Mouse (Mus musculus): Measurements from ENCODE around the gene Ssr2. TPM values are rescaled to one million over a fixed set of nuclear protein-coding genes. Genes with fewer than 3 reads are reported as not detected.

The Ssr2 gene
- total and polyA plus RNA-seq, 2 experiments: 90.0 to 176 TPM

DNA sequence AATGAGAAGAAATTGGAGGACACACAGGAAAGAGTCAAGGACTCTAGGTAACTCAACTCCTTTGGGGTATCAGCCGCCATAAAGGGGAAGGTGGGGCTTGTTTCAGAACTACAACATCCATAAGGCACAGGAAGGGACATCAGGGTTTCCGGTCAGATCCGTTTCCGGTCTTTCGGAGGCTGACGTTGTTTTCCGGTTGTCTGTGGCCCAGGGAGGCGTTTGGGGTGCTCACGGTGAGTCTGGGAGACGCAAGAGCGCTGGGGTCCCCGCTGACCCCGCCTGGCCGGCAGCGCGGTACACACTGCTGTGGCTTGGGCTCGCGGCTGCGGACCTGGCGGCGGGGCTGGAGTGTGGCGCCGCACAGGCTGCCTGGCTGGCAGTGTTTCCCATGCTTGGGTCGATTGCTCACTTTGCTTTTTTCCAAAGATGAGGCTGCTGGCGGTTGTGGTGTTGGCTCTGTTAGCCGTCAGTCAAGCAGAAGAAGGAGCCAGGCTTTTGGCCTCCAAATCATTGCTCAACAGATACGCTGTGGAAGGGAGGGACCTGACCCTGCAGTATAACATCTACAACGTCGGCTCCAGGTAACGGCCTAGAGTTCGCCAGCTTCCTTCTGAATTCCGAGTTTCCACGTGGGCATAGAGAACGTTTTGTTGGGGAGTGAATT lies 3.9 kb downstream of the Ssr2 start:
- Histone ChIP-seq H3K4me3 (ENCODE audit: insufficient read depth, low read depth, low read length) (peak overlapping the region; percentile 85), H3K27ac (replicated peaks; ENCODE audit: insufficient read depth, low read depth, low read length) (peak overlapping the region; percentile 84), H3K36me3 (ENCODE audit: control insufficient read depth, insufficient read depth, low read length) (peaks cover 14% of the 10 kb centered on the region; the same call in 1 of the 2 replicates), H3K9ac (ENCODE audit: low read depth, low read length) (peak overlapping the region; percentile 92), H3K79me2 (ENCODE audit: control insufficient read depth, insufficient read depth, low read length) (no peaks in the 10 kb centered on the region), H3K4me1 (ENCODE audit: control insufficient read depth, insufficient read depth, low read length) (no peaks in the 10 kb centered on the region), H3K27me3 (ENCODE audit: control insufficient read depth, insufficient read depth, low read length) (no peaks in the 10 kb centered on the region)
- WGBS: under 1% methylated on average over 34 of the region's 34 CpGs
- peak; percentile 58; the same call in 1 of the 2 replicates for TF ChIP-seq POLR2A (IDR thresholded peaks at IDR 0.05; ENCODE audit: extremely low read depth, insufficient read depth, low read length)
- TF ChIP-seq CTCF (IDR thresholded peaks at IDR 0.05; ENCODE audit: low read depth, low read length): no peak
- peak; percentile 93 for DNase-seq (ENCODE audit: extremely low read depth, low read depth, low spot score)

DNA sequence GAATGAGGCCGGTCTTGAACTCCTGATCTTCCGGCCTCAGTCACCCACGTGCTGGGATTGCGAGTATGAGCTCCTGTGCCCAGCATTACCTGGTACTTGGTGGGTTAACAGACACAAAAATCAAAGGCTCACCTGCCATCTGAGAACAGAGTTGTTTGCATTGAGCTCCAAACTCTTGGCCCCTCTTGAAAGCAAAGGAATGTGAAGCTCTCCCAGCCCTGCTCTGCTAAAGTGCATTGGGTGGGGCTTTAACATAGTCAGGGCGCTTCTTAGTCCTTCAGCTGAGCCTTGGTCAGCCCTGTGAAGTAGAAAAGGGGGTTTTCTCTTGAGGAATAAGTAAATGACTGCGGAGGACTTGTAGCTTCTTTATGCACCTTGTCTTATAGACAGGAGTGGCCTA lies 10.1 kb downstream of the Ssr2 start:
- TF ChIP-seq POLR2A (IDR thresholded peaks at IDR 0.05; ENCODE audit: extremely low read depth, insufficient read depth, low read length): no peak
- no peak for TF ChIP-seq CTCF (IDR thresholded peaks at IDR 0.05; ENCODE audit: low read depth, low read length)
- DNase-seq (ENCODE audit: extremely low read depth, low read depth, low spot score): no peak
- no peak overlapping the region for H3K4me3 ChIP-seq (ENCODE audit: insufficient read depth, low read depth, low read length)
- H3K79me2 ChIP-seq (ENCODE audit: control insufficient read depth, insufficient read depth, low read length): no peaks in the 10 kb centered on the region
- no peak overlapping the region for H3K27ac ChIP-seq (replicated peaks; ENCODE audit: insufficient read depth, low read depth, low read length)
- WGBS: 91% methylated on average over 6 of the region's 6 CpGs
- H3K36me3 ChIP-seq (ENCODE audit: control insufficient read depth, insufficient read depth, low read length): peaks cover 36% of the 10 kb centered on the region
- H3K9ac ChIP-seq (ENCODE audit: low read depth, low read length): no peak overlapping the region
- peaks cover under 1% of the 10 kb centered on the region; the same call in 1 of the 2 replicates for H3K4me1 ChIP-seq (ENCODE audit: control insufficient read depth, insufficient read depth, low read length)
- no peaks in the 10 kb centered on the region for H3K27me3 ChIP-seq (ENCODE audit: control insufficient read depth, insufficient read depth, low read length)

DNA sequence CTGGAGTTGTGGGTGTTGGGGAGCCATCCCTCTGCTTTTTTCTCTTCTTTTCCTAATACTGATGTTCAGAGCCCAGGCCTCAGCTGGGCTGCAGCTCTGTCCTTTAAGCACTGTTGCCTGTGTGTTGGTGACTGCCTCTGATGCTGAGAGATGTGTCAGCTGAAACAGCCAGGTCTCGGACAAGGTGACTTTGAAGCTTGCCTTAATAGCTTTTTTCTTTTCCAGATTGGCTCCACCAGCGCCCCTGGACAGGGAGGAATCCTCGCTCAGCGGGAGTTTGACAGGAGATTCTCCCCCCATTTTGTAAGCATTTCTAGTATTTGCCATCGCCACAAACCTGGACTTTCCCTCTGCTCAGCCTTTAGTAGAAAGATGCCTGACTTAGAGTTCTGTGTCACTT lies 11.0 kb downstream of the Ssr2 start:
- no peak for TF ChIP-seq CTCF (IDR thresholded peaks at IDR 0.05; ENCODE audit: low read depth, low read length)
- no peak for TF ChIP-seq POLR2A (IDR thresholded peaks at IDR 0.05; ENCODE audit: extremely low read depth, insufficient read depth, low read length)
- no peak for DNase-seq (ENCODE audit: extremely low read depth, low read depth, low spot score)
- H3K9ac ChIP-seq (ENCODE audit: low read depth, low read length): no peak overlapping the region
- H3K4me3 ChIP-seq (ENCODE audit: insufficient read depth, low read depth, low read length): no peak overlapping the region
- no peaks in the 10 kb centered on the region for H3K79me2 ChIP-seq (ENCODE audit: control insufficient read depth, insufficient read depth, low read length)
- no peaks in the 10 kb centered on the region for H3K27me3 ChIP-seq (ENCODE audit: control insufficient read depth, insufficient read depth, low read length)
- H3K27ac ChIP-seq (replicated peaks; ENCODE audit: insufficient read depth, low read depth, low read length): no peak overlapping the region
- 96% methylated on average over 5 of the region's 5 CpGs for WGBS
- H3K4me1 ChIP-seq (ENCODE audit: control insufficient read depth, insufficient read depth, low read length): peaks cover 5% of the 10 kb centered on the region
- peaks cover 33% of the 10 kb centered on the region for H3K36me3 ChIP-seq (ENCODE audit: control insufficient read depth, insufficient read depth, low read length)

DNA sequence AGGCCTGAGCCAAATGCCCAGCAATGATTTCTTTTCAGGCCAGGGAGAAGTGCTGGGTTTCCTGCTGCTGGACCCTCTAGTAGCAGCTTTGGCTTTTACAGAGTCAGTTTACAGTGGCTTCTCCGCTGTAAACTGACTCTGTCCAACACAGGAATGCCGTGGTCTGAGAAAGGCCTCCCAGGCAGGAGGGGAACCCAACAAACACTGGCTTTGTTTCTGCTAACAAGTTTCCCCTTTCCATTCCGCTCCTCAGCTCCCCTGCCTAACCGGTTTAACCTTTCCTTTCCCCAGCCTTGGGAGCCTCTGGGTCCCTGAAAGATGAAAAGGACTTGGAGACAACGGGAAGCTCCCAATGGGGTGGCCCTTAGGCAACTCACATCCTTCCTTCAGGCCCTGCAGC lies 14.6 kb downstream of the Ssr2 start:
- H3K9ac ChIP-seq (ENCODE audit: low read depth, low read length): no peak overlapping the region
- H3K79me2 ChIP-seq (ENCODE audit: control insufficient read depth, insufficient read depth, low read length): no peaks in the 10 kb centered on the region
- no peak for TF ChIP-seq CTCF (IDR thresholded peaks at IDR 0.05; ENCODE audit: low read depth, low read length)
- TF ChIP-seq POLR2A (IDR thresholded peaks at IDR 0.05; ENCODE audit: extremely low read depth, insufficient read depth, low read length): no peak
- H3K27me3 ChIP-seq (ENCODE audit: control insufficient read depth, insufficient read depth, low read length): no peaks in the 10 kb centered on the region
- no peak overlapping the region for H3K4me3 ChIP-seq (ENCODE audit: insufficient read depth, low read depth, low read length)
- peaks cover 12% of the 10 kb centered on the region for H3K4me1 ChIP-seq (ENCODE audit: control insufficient read depth, insufficient read depth, low read length)
- 67% methylated on average over 5 of the region's 5 CpGs for WGBS
- no peak overlapping the region for H3K27ac ChIP-seq (replicated peaks; ENCODE audit: insufficient read depth, low read depth, low read length)
- H3K36me3 ChIP-seq (ENCODE audit: control insufficient read depth, insufficient read depth, low read length): peaks cover 22% of the 10 kb centered on the region
- no peak for DNase-seq (ENCODE audit: extremely low read depth, low read depth, low spot score)

GRCm38 (mm10) chr3:88591044-88591443 lies 15.4 kb downstream of the Ssr2 start:
- Histone ChIP-seq H3K27me3 (ENCODE audit: control insufficient read depth, insufficient read depth, low read length) (no peaks in the 10 kb centered on the region), H3K9ac (ENCODE audit: low read depth, low read length) (no peak overlapping the region), H3K79me2 (ENCODE audit: control insufficient read depth, insufficient read depth, low read length) (no peaks in the 10 kb centered on the region), H3K36me3 (ENCODE audit: control insufficient read depth, insufficient read depth, low read length) (peaks cover 19% of the 10 kb centered on the region), H3K4me3 (ENCODE audit: insufficient read depth, low read depth, low read length) (no peak overlapping the region), H3K4me1 (ENCODE audit: control insufficient read depth, insufficient read depth, low read length) (peaks cover 12% of the 10 kb centered on the region), H3K27ac (replicated peaks; ENCODE audit: insufficient read depth, low read depth, low read length) (no peak overlapping the region)
- TF ChIP-seq CTCF (IDR thresholded peaks at IDR 0.05; ENCODE audit: low read depth, low read length) (no peak), POLR2A (IDR thresholded peaks at IDR 0.05; ENCODE audit: extremely low read depth, insufficient read depth, low read length) (no peak)
- WGBS: 28% methylated on average over 3 of the region's 3 CpGs
- DNase-seq (ENCODE audit: extremely low read depth, low read depth, low spot score): peak; percentile 60

All from liver, adult 2 months (tissue).